Mouse (Mus musculus) thymus, postnatal 10 days (tissue): ENCODE data around the gene Scpep1.

ENCODE experiments used
- DNase-seq, 2 experiments: peaks; one replicate each; pipeline ENCODE4 v3.0.0; 2021; ENCODE audit warnings: low spot score in 2 of 2

Scpep1 gene

DNA sequence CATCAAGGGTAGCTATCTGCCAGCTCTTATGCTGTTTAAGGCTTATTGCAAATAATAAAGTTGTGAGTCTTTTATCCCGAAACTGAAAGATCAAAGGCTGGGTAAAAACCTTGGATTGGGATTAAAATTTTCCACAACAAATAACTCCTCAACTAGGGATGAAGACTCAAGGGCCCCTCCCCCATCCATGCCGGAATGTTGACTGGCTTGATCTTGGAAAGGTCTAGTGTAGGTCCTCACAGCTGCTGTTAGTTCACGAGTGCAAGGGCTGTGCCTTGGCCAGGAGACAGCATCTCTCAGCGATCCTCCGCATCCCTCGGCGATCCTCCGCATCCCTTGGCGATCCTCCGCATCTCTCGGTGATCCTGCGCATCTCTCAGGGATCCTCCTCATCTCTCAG, 77.3 kb downstream of the Scpep1 start:
- no peak for DNase-seq
